25 mouse cellular contexts compared by ENCODE assay signal in the genomic region with DNA sequence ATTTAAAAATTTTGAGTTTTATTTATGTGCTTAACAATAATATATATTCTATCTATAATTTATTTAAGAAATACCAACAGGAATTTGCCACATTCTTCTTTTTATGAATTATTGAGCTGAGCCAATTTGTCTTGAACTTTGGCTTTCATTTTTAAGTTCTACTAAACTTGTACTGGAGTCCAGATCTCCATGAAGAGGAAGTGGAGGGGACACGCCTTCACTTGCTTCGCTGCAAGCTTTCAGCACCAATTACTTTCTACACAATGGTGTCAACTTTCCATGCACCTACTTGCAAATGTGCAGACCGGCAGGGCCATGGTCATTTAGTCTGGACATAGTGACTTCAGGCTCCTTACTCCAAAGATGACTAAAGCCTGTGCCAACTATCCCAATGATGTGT. TPM values are rescaled to one million over a fixed set of nuclear protein-coding genes. Genes with fewer than 3 reads are reported as not detected.
"Had no signal": no experiment of that assay in that cellular context is flagged by ENCODE, and none has a peak within 500 bp of the region (broad histone marks: within the 10 kb centered on the region; RNA-seq: fewer than 3 reads in every experiment).

No protein-coding gene starts in this region.

- H3K27ac ChIP-seq: kidney, postnatal 0 days; limb, embryonic 12.5 days; limb, embryonic 15.5 days; liver, embryonic 14.5 days; lung, embryonic 15.5 days; midbrain, embryonic 10.5 days; neural tube, embryonic 12.5 days; neural tube, embryonic 15.5 days; stomach, embryonic 15.5 days had no signal

- H3K4me3 ChIP-seq: limb, embryonic 12.5 days; limb, embryonic 15.5 days; lung, embryonic 15.5 days; midbrain, embryonic 10.5 days; neural tube, embryonic 12.5 days; neural tube, embryonic 15.5 days; stomach, embryonic 15.5 days had no signal

- DNase-seq: kidney, adult 2 months; kidney, postnatal 25 days; left cerebral cortex, postnatal 4 days; lung, adult 18-20 months; lung, postnatal 10 days; midbrain, embryonic 14.5 days; right cerebral cortex, adult 18-20 months; right cerebral cortex, postnatal 14 days; right cerebral cortex, postnatal 4 days; spleen, adult 18-20 months; thymus, adult 18-20 months; thymus, postnatal 36 days had no signal

- ATAC-seq: intestine, postnatal 0 days had no signal

- H3K36me3 ChIP-seq: limb, embryonic 12.5 days; limb, embryonic 15.5 days; lung, embryonic 15.5 days; midbrain, embryonic 10.5 days; neural tube, embryonic 12.5 days; neural tube, embryonic 15.5 days; stomach, embryonic 15.5 days had no signal

RNA-seq across cellular contexts. Expression of gene B430305J03Rik, which starts 27.8 kb away (rescaled TPM):
- polyA plus RNA-seq: intestine, postnatal 0 days; kidney, embryonic 14.5 days; kidney, postnatal 0 days; limb, embryonic 12.5 days; limb, embryonic 15.5 days; liver, embryonic 11.5 days; lung, embryonic 15.5 days; midbrain, embryonic 10.5 days; midbrain, embryonic 14.5 days; midbrain, postnatal 0 days; neural tube, embryonic 12.5 days; neural tube, embryonic 15.5 days; stomach, embryonic 15.5 days had no signal
